Mouse (Mus musculus) granulocyte monocyte progenitor cell, adult 5-6 weeks (primary cell): ENCODE results near the gene Ubqlnl. TPM values are rescaled to one million over a fixed set of nuclear protein-coding genes. Genes with fewer than 3 reads are reported as not detected.

ENCODE experiments used
- ATAC-seq: replicated peaks from 2 replicates; pipeline ENCODE4 v1.8.0; 2016; ENCODE audit warnings: mild to moderate bottlenecking, moderate TSS enrichment, inconsistent platforms; ENCODE audit not compliant: poor library complexity, severe bottlenecking
- total RNA-seq, 2 experiments: library from RNA; stranded (forward) in 1 of 2; stranded (reverse) in 1 of 2; fragments of 200-712, 200-1000 nt in 1 of 2; fragments of >200 nt in 1 of 2; fragmentation: Nextera tagmentation in 1 of 2; gene quantifications; 2 replicates each; pipeline ENCODE4 v1.2.3; 2014 to 2017

Gene Ubqlnl
- total RNA-seq (2014; fragmentation: Nextera tagmentation) (not detected in 2 replicates), total RNA-seq (2017) (not detected in 2 replicates)

DNA sequence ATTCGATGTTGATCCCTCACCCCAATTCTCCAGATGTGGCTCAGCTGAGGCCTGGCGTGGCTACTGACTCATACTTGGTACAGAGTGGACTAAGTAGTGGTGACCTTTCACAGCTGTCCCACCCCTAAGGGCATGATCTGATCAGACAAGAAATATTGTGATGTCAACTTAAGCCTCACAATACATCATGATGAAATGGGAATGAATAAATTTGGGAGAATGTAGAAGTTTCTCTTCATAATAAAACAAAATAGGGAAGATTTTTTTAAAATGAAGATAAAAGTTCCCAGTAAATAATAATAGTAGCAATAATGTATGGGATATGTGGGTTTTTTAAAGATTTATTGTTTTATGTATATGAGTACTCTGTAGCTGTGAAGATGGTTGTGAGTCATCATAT lies at the start of gene Ubqlnl:
Gene Ubqlnl (minus strand): TSS at position 101 of the 400 bp plus-strand sequence.
- ATAC-seq: no peak

DNA sequence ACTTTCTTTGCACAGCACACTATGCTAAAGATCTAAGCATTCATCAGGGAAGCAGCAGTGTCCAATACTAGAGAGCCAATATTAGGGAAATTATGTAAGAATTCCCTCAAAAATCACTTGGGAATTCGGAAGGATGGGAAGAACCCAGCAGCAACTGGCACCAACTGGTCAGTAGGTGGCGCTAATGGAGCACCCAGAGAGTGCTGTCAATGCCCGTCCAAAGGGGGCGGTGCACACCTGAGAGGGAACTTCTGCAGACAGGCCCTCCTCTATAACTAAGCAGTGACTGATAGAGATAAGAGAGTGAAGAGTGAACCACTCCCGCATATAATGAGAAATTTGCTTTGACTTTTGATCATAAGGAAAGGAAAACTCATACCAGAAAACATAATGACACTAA lies 49.5 kb upstream of the Ubqlnl start:
- ATAC-seq: peak; percentile 99

DNA sequence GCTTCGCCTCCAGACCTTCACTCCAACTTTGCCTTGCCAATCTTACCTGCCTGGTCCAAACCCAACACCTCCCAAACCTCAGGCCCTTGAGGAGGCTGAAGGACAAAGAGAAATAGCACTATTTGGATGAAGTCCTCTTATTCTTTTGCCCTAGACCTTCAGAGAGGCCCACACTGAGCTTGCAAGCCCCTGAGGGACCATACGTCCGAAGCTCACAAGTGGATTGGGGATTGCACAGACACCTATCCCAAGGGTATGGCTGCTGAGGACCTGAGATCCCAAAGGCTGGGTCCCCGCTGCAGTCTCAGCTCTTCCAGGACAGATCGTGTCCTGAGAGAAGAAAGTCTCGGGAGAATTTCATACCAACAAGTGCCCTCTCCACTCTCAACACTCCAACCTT lies 45.5 kb upstream of the Ubqlnl start, which contains the start of gene Olfr649:
Gene Olfr649 (minus strand): TSS at position 101 of the 400 bp plus-strand sequence.
- ATAC-seq: no peak

- ATAC-seq: peak; percentile 68
Observed at GRCm38 (mm10) chr7:104191275-104191674, 40.9 kb upstream of the Ubqlnl start.

GRCm38 (mm10) chr7:104183292-104183691 lies 32.9 kb upstream of the Ubqlnl start, which contains the start of gene Olfr648:
Olfr648 (minus strand) TSS chr7:104183392.
- no peak for ATAC-seq

- ATAC-seq: peak; percentile 75
Observed at GRCm38 (mm10) chr7:104179074-104179473, 28.7 kb upstream of the Ubqlnl start.

- ATAC-seq: no peak
Observed at GRCm38 (mm10) chr7:104178422-104179054, 28.2 kb upstream of the Ubqlnl start.

DNA sequence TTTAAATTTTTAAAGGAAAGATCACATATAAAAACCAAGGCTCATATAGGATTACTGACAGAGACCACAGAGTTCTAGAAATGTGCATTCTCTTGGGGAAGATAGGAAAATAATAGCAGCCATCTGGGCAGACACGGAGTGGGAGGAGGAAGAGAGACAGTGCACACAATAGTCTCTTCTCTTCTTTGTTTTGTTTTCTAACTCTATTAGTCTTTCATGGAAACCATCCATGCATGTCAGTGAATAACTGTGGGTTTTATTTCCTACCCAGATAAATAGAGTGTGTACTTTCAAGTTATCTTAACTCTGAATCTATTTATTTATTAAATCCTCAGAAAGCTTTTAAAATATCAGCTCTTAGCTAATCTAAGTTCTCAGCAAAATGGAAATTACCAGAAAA lies 24.7 kb upstream of the Ubqlnl start:
- ATAC-seq: no peak

DNA sequence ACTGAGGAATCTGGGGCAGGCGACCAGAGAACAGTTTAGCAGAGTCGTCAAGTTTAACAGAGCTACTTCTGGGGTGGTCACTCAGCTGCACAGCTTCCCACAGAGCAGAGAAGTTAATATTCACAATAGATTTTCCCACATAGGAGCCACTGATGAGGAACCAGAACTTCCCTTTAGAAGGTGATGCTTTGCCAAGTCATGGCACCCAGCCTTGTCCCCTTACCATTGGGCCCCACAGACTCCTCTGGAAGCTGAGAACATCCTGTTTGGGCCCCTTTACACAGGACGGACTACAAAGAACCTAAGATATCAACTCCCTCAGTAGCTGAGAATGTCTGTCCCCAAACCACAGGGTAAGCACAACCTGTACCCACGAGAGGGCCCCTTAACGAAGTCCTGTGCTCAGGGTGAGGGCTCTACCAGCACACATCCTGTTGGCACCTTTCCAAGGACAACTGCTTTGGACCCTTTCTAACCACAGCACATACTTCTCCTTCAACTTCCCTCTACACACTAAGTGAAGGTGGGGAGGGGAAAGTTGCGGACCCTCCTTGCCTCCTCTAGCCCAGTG lies 19.4 kb upstream of the Ubqlnl start:
- ATAC-seq: peak; percentile 70

- ATAC-seq: peak; percentile 47
Observed at GRCm38 (mm10) chr7:104167105-104167504, 16.7 kb upstream of the Ubqlnl start.

DNA sequence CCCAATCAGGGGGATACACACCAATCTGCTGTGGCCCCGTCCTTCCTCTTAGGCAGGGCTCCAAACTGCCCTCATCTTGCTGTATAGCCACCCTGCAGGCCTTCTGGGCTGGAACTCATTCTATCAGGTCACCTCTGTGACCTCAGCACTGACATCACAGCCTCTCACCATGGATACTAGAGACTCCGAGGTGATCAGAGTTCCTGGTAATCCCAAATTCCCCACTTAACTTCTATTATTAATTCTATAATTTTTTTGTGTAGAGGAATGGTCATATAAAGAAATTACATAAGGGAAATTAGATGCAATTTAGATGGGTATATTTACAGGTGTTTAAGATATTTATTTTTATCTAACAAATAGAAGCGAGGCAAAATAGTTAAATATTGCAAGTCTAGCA lies 7.2 kb downstream of the Ubqlnl start, which contains the start of gene Ubqln3:
Gene Ubqln3 (minus strand): TSS at position 101 of the 400 bp plus-strand sequence.
- no peak for ATAC-seq

- ATAC-seq: no peak
Observed at GRCm38 (mm10) chr7:104137305-104137704, 13.1 kb downstream of the Ubqlnl start, which contains the start of gene Olfr643. Olfr643 (minus strand) TSS chr7:104137405.

DNA sequence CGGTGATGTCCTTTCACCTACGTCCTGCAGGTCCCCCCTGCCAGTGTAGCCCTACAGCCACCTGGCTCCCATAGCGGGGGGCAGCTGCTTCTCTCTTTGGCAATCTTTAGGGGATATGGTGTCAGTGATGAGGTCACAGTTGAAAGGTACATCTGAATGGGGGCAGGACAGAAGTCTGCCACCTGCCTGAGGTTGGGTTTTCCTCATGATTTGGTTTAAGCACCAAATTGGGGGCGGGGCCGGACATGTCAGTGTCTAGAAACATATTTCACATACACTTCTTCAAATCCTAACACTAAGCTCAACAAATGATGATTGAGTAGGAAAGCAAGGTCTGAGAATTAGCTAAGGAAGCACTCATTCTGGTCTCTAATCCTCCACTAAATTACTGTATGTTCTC lies 20.6 kb downstream of the Ubqlnl start, which contains the start of gene Ubqln5:
Gene Ubqln5 (minus strand): TSS at position 101 of the 400 bp plus-strand sequence.
- no peak for ATAC-seq

- no peak for ATAC-seq
Observed at GRCm38 (mm10) chr7:104104757-104104972, 45.7 kb downstream of the Ubqlnl start, which contains the start of gene Olfr646. Olfr646 (plus strand) TSS chr7:104104873.

DNA sequence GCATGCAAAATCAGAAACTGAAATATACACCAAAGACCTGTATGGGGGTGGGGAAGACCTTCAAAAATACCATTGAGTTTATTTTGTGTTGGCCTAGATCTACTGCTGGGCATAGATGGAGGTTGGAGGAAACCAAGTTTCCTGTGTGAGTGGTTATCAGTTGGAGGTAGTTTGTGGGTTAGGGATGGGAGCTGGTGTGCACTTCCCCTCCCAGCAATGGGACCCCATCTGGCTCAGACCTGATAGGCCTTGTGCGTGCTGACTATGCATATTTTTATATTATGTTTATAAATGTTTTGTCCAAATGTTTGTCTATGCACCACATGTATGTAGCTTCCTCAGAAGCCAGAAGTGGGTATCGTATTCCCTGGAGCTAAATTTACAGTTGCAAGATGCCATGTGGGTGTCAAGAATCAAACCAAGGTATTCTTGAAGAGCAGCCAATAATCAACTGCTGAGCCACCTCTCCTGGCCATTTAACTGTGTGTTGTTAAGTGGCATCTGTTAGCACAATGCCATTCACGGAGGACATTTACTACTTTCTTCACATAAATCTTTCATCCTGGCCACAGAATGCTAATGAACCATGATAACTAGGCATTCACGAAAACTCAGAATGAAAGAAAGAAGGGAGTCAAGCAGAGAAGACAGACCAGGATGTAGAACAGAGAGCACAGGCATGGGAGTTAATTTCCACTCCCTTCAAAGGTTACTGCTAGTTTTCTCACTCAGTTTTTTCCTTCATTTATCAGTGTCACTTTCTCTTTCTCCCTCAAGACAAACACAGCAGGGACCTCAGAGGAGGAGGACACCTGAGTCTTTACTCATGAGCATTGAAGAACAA lies 46.2 kb downstream of the Ubqlnl start:
- ATAC-seq: peak; percentile 83

Other genes starting within 250 kb of the Ubqlnl start
- not detected in 2 replicates for gene Olfr65, start 247.1 kb downstream of the Ubqlnl start, total RNA-seq (2014; fragmentation: Nextera tagmentation)
- not detected in 2 replicates for gene Olfr65, start 247.1 kb downstream of the Ubqlnl start, total RNA-seq (2017)
- gene Olfr631, start 221.7 kb downstream of the Ubqlnl start, total RNA-seq (2014; fragmentation: Nextera tagmentation): not detected in 2 replicates
- gene Olfr631, start 221.7 kb downstream of the Ubqlnl start, total RNA-seq (2017): not detected in 2 replicates
- gene Olfr632, start 216.2 kb downstream of the Ubqlnl start, total RNA-seq (2014; fragmentation: Nextera tagmentation): not detected in 2 replicates
- not detected in 2 replicates for gene Olfr632, start 216.2 kb downstream of the Ubqlnl start, total RNA-seq (2017)
- not detected in 2 replicates for gene Olfr633, start 206.1 kb downstream of the Ubqlnl start, total RNA-seq (2014; fragmentation: Nextera tagmentation)
- not detected in 2 replicates for gene Olfr633, start 206.1 kb downstream of the Ubqlnl start, total RNA-seq (2017)
- not detected in 2 replicates for gene Olfr635, start 179.4 kb downstream of the Ubqlnl start, total RNA-seq (2014; fragmentation: Nextera tagmentation)
- not detected in 2 replicates for gene Olfr635, start 179.4 kb downstream of the Ubqlnl start, total RNA-seq (2017)
- not detected in 2 replicates for gene Olfr638, start 151.8 kb downstream of the Ubqlnl start, total RNA-seq (2014; fragmentation: Nextera tagmentation)
- gene Olfr638, start 151.8 kb downstream of the Ubqlnl start, total RNA-seq (2017): not detected in 2 replicates
- gene Olfr639, start 133.3 kb downstream of the Ubqlnl start, total RNA-seq (2014; fragmentation: Nextera tagmentation): not detected in 2 replicates
- gene Olfr639, start 133.3 kb downstream of the Ubqlnl start, total RNA-seq (2017): not detected in 2 replicates
- not detected in 2 replicates for gene Olfr640, start 125.0 kb downstream of the Ubqlnl start, total RNA-seq (2014; fragmentation: Nextera tagmentation)
- gene Olfr640, start 125.0 kb downstream of the Ubqlnl start, total RNA-seq (2017): not detected in 2 replicates
- gene Olfr641, start 115.1 kb downstream of the Ubqlnl start, total RNA-seq (2014; fragmentation: Nextera tagmentation): not detected in 2 replicates
- gene Olfr641, start 115.1 kb downstream of the Ubqlnl start, total RNA-seq (2017): not detected in 2 replicates
- gene Olfr642, start 97.9 kb downstream of the Ubqlnl start, total RNA-seq (2014; fragmentation: Nextera tagmentation): not detected in 2 replicates
- gene Olfr642, start 97.9 kb downstream of the Ubqlnl start, total RNA-seq (2017): not detected in 2 replicates
- gene 4930516K23Rik, start 89.1 kb downstream of the Ubqlnl start, total RNA-seq (2014; fragmentation: Nextera tagmentation): not detected in 2 replicates
- gene 4930516K23Rik, start 89.1 kb downstream of the Ubqlnl start, total RNA-seq (2017): not detected in 2 replicates
- gene Olfr644, start 78.7 kb downstream of the Ubqlnl start, total RNA-seq (2014; fragmentation: Nextera tagmentation): not detected in 2 replicates
- gene Olfr644, start 78.7 kb downstream of the Ubqlnl start, total RNA-seq (2017): not detected in 2 replicates
- gene Olfr645, start 65.1 kb downstream of the Ubqlnl start, total RNA-seq (2014; fragmentation: Nextera tagmentation): not detected in 2 replicates
- gene Olfr645, start 65.1 kb downstream of the Ubqlnl start, total RNA-seq (2017): not detected in 2 replicates
- gene Olfr646, start 45.7 kb downstream of the Ubqlnl start, total RNA-seq (2014; fragmentation: Nextera tagmentation): not detected in 2 replicates
- not detected in 2 replicates for gene Olfr646, start 45.7 kb downstream of the Ubqlnl start, total RNA-seq (2017)
- not detected in 2 replicates for gene Ubqln5, start 20.7 kb downstream of the Ubqlnl start, total RNA-seq (2014; fragmentation: Nextera tagmentation)
- gene Ubqln5, start 20.7 kb downstream of the Ubqlnl start, total RNA-seq (2017): not detected in 2 replicates
- not detected in 2 replicates for gene Olfr643, start 13.2 kb downstream of the Ubqlnl start, total RNA-seq (2014; fragmentation: Nextera tagmentation)
- gene Olfr643, start 13.2 kb downstream of the Ubqlnl start, total RNA-seq (2017): not detected in 2 replicates
- not detected in 2 replicates for gene Ubqln3, start 7.3 kb downstream of the Ubqlnl start, total RNA-seq (2014; fragmentation: Nextera tagmentation)
- gene Ubqln3, start 7.3 kb downstream of the Ubqlnl start, total RNA-seq (2017): not detected in 2 replicates
- not detected in 2 replicates for gene Olfm5, start 14.3 kb upstream of the Ubqlnl start, total RNA-seq (2014; fragmentation: Nextera tagmentation)
- gene Olfm5, start 14.3 kb upstream of the Ubqlnl start, total RNA-seq (2017): not detected in 2 replicates
- not detected in 2 replicates for gene Olfr648, start 32.8 kb upstream of the Ubqlnl start, total RNA-seq (2014; fragmentation: Nextera tagmentation)
- gene Olfr648, start 32.8 kb upstream of the Ubqlnl start, total RNA-seq (2017): 0.26 TPM in 1 of 2 replicates, not detected in the other
- not detected in 2 replicates for gene Olfr649, start 45.4 kb upstream of the Ubqlnl start, total RNA-seq (2014; fragmentation: Nextera tagmentation)
- gene Olfr649, start 45.4 kb upstream of the Ubqlnl start, total RNA-seq (2017): not detected in 2 replicates
- gene Trim6, start 68.2 kb upstream of the Ubqlnl start, total RNA-seq (2014; fragmentation: Nextera tagmentation): 0.13 and 3.0 TPM in 2 replicates
- gene Trim6, start 68.2 kb upstream of the Ubqlnl start, total RNA-seq (2017): 3.7 and 4.7 TPM in 2 replicates
- 10.9 and 17.8 TPM in 2 replicates for gene Trim34a, start 93.9 kb upstream of the Ubqlnl start, total RNA-seq (2014; fragmentation: Nextera tagmentation)
- 9.9 and 14.7 TPM in 2 replicates for gene Trim34a, start 93.9 kb upstream of the Ubqlnl start, total RNA-seq (2017)
- gene Trim5, start 137.5 kb upstream of the Ubqlnl start, total RNA-seq (2014; fragmentation: Nextera tagmentation): 5.3 and 8.4 TPM in 2 replicates
- 5.6 and 8.0 TPM in 2 replicates for gene Trim5, start 137.5 kb upstream of the Ubqlnl start, total RNA-seq (2017)
- gene Trim12a, start 164.9 kb upstream of the Ubqlnl start, total RNA-seq (2014; fragmentation: Nextera tagmentation): 33.9 and 58.4 TPM in 2 replicates
- 50.7 and 67.4 TPM in 2 replicates for gene Trim12a, start 164.9 kb upstream of the Ubqlnl start, total RNA-seq (2017)
- not detected in 2 replicates for gene Trim34b, start 178.9 kb upstream of the Ubqlnl start, total RNA-seq (2014; fragmentation: Nextera tagmentation)
- gene Trim34b, start 178.9 kb upstream of the Ubqlnl start, total RNA-seq (2017): not detected in 2 replicates
- gene Trim12c, start 202.8 kb upstream of the Ubqlnl start, total RNA-seq (2014; fragmentation: Nextera tagmentation): 15.1 and 19.1 TPM in 2 replicates
- gene Trim12c, start 202.8 kb upstream of the Ubqlnl start, total RNA-seq (2017): 30.2 and 30.8 TPM in 2 replicates
- gene Trim30b, start 219.3 kb upstream of the Ubqlnl start, total RNA-seq (2014; fragmentation: Nextera tagmentation): 0.15 TPM in 1 of 2 replicates, not detected in the other
- gene Trim30b, start 219.3 kb upstream of the Ubqlnl start, total RNA-seq (2017): 0.77 and 1.5 TPM in 2 replicates